Mouse (Mus musculus) embryo, embryonic 11 days (tissue): Measurements from ENCODE around the gene Fam3c.

ENCODE experiments used
- DNase-seq: peaks from one replicate; pipeline ENCODE4 v3.0.0-alpha.2; 2015

Gene Fam3c

GRCm38 (mm10) chr6:22351551-22351950 lies 4.5 kb downstream of the Fam3c start:
- no peak for DNase-seq

- DNase-seq = no peak
Observed at GRCm38 (mm10) chr6:22350239-22350571, 5.8 kb downstream of the Fam3c start.

- no peak for DNase-seq
Observed at GRCm38 (mm10) chr6:22349531-22350238, 6.4 kb downstream of the Fam3c start.

- no peak for DNase-seq
Observed at GRCm38 (mm10) chr6:22348975-22349374, 7.1 kb downstream of the Fam3c start.

GRCm38 (mm10) chr6:22348130-22348529 lies 7.9 kb downstream of the Fam3c start:
- no peak for DNase-seq

- DNase-seq = no peak
Observed at GRCm38 (mm10) chr6:22347132-22347902, 8.7 kb downstream of the Fam3c start.

- no peak for DNase-seq
Observed at GRCm38 (mm10) chr6:22344443-22344842, 11.6 kb downstream of the Fam3c start.

GRCm38 (mm10) chr6:22343706-22344105 lies 12.3 kb downstream of the Fam3c start:
- DNase-seq = no peak

- DNase-seq = no peak
Observed at GRCm38 (mm10) chr6:22343292-22343691, 12.8 kb downstream of the Fam3c start.

GRCm38 (mm10) chr6:22340779-22341178 lies 15.3 kb downstream of the Fam3c start:
- no peak for DNase-seq

GRCm38 (mm10) chr6:22339763-22340542 lies 16.1 kb downstream of the Fam3c start:
- no peak for DNase-seq

GRCm38 (mm10) chr6:22332548-22332947 lies 23.5 kb downstream of the Fam3c start:
- DNase-seq = no peak

- DNase-seq = no peak
Observed at GRCm38 (mm10) chr6:22330169-22330960, 25.7 kb downstream of the Fam3c start.

- DNase-seq = no peak
Observed at GRCm38 (mm10) chr6:22327931-22328330, 28.1 kb downstream of the Fam3c start.

GRCm38 (mm10) chr6:22327091-22327490 lies 29.0 kb downstream of the Fam3c start:
- DNase-seq = no peak

- no peak for DNase-seq
Observed at GRCm38 (mm10) chr6:22326289-22326688, 29.8 kb downstream of the Fam3c start.

GRCm38 (mm10) chr6:22325364-22326072 lies 30.5 kb downstream of the Fam3c start:
- peak; percentile 73 for DNase-seq

GRCm38 (mm10) chr6:22298059-22298458 lies 58.0 kb downstream of the Fam3c start:
- DNase-seq = no peak

- DNase-seq = no peak
Observed at GRCm38 (mm10) chr6:22297028-22297427, 59.0 kb downstream of the Fam3c start.

- no peak for DNase-seq
Observed at GRCm38 (mm10) chr6:22293922-22294321, 62.1 kb downstream of the Fam3c start.

GRCm38 (mm10) chr6:22292056-22292455 lies 64.0 kb downstream of the Fam3c start:
- peak; percentile 39 for DNase-seq

- no peak for DNase-seq
Observed at GRCm38 (mm10) chr6:22290790-22291189, 65.3 kb downstream of the Fam3c start.
